Mouse (Mus musculus) midbrain, embryonic 15.5 days (tissue): ENCODE measurements around the gene Rmnd5a. TPM values are rescaled to one million over a fixed set of nuclear protein-coding genes. Genes with fewer than 3 reads are reported as not detected.
A peak's percentile ranks its signal among the peaks of the same experiment; 100 is the strongest.

Experiments used
- ATAC-seq: fragments of 200-750 bp; cut with Nextera tagmentation; replicated peaks from 2 replicates; pipeline ENCODE4 v1.8.0; 2017; ENCODE audit warnings: moderate TSS enrichment
- H3K27ac ChIP-seq: fragments of 300-500 bp; sonication (generic); 2 replicates; pipeline ENCODE4 v1.5.1; 2015; ENCODE audit warnings: mild to moderate bottlenecking, inconsistent platforms
- H3K27me3 ChIP-seq: fragments of 300-500 bp; sonication (generic); replicated peaks from 2 replicates; pipeline ENCODE4 v1.6.1; 2015; ENCODE audit warnings: inconsistent platforms
- H3K36me3 ChIP-seq: fragments of 300-500 bp; sonication (generic); replicated peaks from 2 replicates; pipeline ENCODE4 v1.6.1; 2015; ENCODE audit warnings: inconsistent platforms
- H3K4me1 ChIP-seq: fragments of 300-500 bp; sonication (generic); 2 replicates; pipeline ENCODE4 v1.6.1; 2015; ENCODE audit warnings: inconsistent platforms
- H3K4me2 ChIP-seq: fragments of 300-500 bp; sonication (generic); 2 replicates; pipeline ENCODE4 v1.6.1; 2015; ENCODE audit warnings: inconsistent platforms, mild to moderate bottlenecking, moderate library complexity
- H3K4me3 ChIP-seq: fragments of 300-500 bp; sonication (generic); 2 replicates; pipeline ENCODE4 v1.5.1; 2015; ENCODE audit warnings: mild to moderate bottlenecking, inconsistent platforms
- H3K9ac ChIP-seq: fragments of 300-500 bp; sonication (generic); 2 replicates; pipeline ENCODE4 v1.6.1; 2015; ENCODE audit warnings: mild to moderate bottlenecking, inconsistent platforms
- H3K9me3 ChIP-seq: fragments of 300-500 bp; sonication (generic); 2 replicates; pipeline ENCODE4 v1.6.1; 2016; ENCODE audit warnings: inconsistent platforms
- WGBS: fragments of 180-500 bp; shearing (Covaris S2); methylation state at CpG from one replicate; pipeline ENCODE4 v1.1.7; 2015; ENCODE audit warnings: mixed read lengths; 5-methylcytosine and 5-hydroxymethylcytosine counted together
- polyA plus RNA-seq: library from polyadenylated mRNA; unstranded; fragments of >200 nt; fragmentation: Nextera tagmentation; extraction: Ambion mirVana; gene quantifications from 2 replicates; pipeline ENCODE4 v1.2.1, GENCODE M21; 2015

The Rmnd5a gene
- polyA plus RNA-seq, 1 experiment from 2014 or later = 9.3 TPM

- Histone ChIP-seq H3K4me2 (peak overlapping the region; percentile 65), H3K36me3 (no peaks in the 10 kb centered on the region), H3K27me3 (no peaks in the 10 kb centered on the region), H3K4me3 (peak overlapping the region; percentile 87), H3K27ac (peak overlapping the region; percentile 96), H3K9me3 (no peaks in the 10 kb centered on the region), H3K9ac (peak overlapping the region; percentile 79), H3K4me1 (peaks cover 39% of the 10 kb centered on the region)
- ATAC-seq = peak; percentile 45
- under 1% methylated on average over 62 of the region's 62 CpGs for WGBS
These were observed 776 bp downstream of the Rmnd5a start for GRCm38 (mm10) chr6:71439506-71440216.

- WGBS = 66% methylated on average over 1 of the region's 1 CpGs
- H3K27ac ChIP-seq = no peak overlapping the region
- no peak overlapping the region for H3K4me3 ChIP-seq
- H3K9me3 ChIP-seq = no peaks in the 10 kb centered on the region
- H3K27me3 ChIP-seq = no peaks in the 10 kb centered on the region
- H3K4me2 ChIP-seq = peak overlapping the region; percentile 30; the same call in 1 of the 2 replicates
- H3K9ac ChIP-seq = no peak overlapping the region
- peaks cover 39% of the 10 kb centered on the region for H3K4me1 ChIP-seq
- H3K36me3 ChIP-seq = no peaks in the 10 kb centered on the region
- no peak for ATAC-seq
These were observed 2.4 kb downstream of the Rmnd5a start for GRCm38 (mm10) chr6:71438070-71438469.

- H3K4me3 ChIP-seq = no peak overlapping the region
- no peaks in the 10 kb centered on the region for H3K27me3 ChIP-seq
These were observed 12.3 kb downstream of the Rmnd5a start for GRCm38 (mm10) chr6:71427996-71428725.

GRCm38 (mm10) chr6:71425681-71426080 lies 14.8 kb downstream of the Rmnd5a start:
- H3K4me2 ChIP-seq = no peak overlapping the region
- no peak overlapping the region for H3K4me3 ChIP-seq
- 95% methylated on average over 6 of the region's 6 CpGs for WGBS
- H3K36me3 ChIP-seq = 0 out of 2 replicates have a peak, but pooled peaks cover 6% of the 10 kb centered on the region
- H3K9ac ChIP-seq = no peak overlapping the region
- H3K27ac ChIP-seq = no peak overlapping the region
- H3K4me1 ChIP-seq = no peaks in the 10 kb centered on the region
- no peaks in the 10 kb centered on the region for H3K27me3 ChIP-seq
- H3K9me3 ChIP-seq = no peaks in the 10 kb centered on the region
- no peak for ATAC-seq

More at GRCm38 (mm10) chr6:71427996-71428725, 12.3 kb downstream of the Rmnd5a start:
- H3K36me3 ChIP-seq = 0 out of 2 replicates have a peak, but pooled peaks cover 6% of the 10 kb centered on the region
- H3K4me1 ChIP-seq = no peaks in the 10 kb centered on the region
- no peak overlapping the region for H3K9ac ChIP-seq
- H3K9me3 ChIP-seq = no peaks in the 10 kb centered on the region
- no peak overlapping the region for H3K4me2 ChIP-seq
- WGBS = 93% methylated on average over 4 of the region's 4 CpGs
- no peak overlapping the region for H3K27ac ChIP-seq
- ATAC-seq = no peak

- Histone ChIP-seq H3K4me3 (no peak overlapping the region), H3K27me3 (no peaks in the 10 kb centered on the region), H3K4me1 (no peaks in the 10 kb centered on the region), H3K9me3 (no peaks in the 10 kb centered on the region), H3K27ac (no peak overlapping the region), H3K4me2 (no peak overlapping the region), H3K9ac (no peak overlapping the region), H3K36me3 (0 out of 2 replicates have a peak, but pooled peaks cover 6% of the 10 kb centered on the region)
- ATAC-seq = no peak
- WGBS = 93% methylated on average over 3 of the region's 3 CpGs
These were observed 17.3 kb downstream of the Rmnd5a start for GRCm38 (mm10) chr6:71423116-71423515.

GRCm38 (mm10) chr6:71422162-71422561 lies 18.3 kb downstream of the Rmnd5a start:
- Histone ChIP-seq H3K4me2 (no peak overlapping the region), H3K9me3 (no peaks in the 10 kb centered on the region), H3K4me1 (no peaks in the 10 kb centered on the region), H3K4me3 (no peak overlapping the region), H3K9ac (no peak overlapping the region), H3K36me3 (0 out of 2 replicates have a peak, but pooled peaks cover 5% of the 10 kb centered on the region), H3K27ac (no peak overlapping the region), H3K27me3 (no peaks in the 10 kb centered on the region)
- no peak for ATAC-seq
- WGBS = 74% methylated on average over 3 of the region's 3 CpGs

- H3K27me3 ChIP-seq = no peaks in the 10 kb centered on the region
- H3K27ac ChIP-seq = no peak overlapping the region
- H3K9ac ChIP-seq = no peak overlapping the region
- no peak for ATAC-seq
- no peaks in the 10 kb centered on the region for H3K36me3 ChIP-seq
- no peak overlapping the region for H3K4me2 ChIP-seq
- H3K4me3 ChIP-seq = no peak overlapping the region
- WGBS = 91% methylated on average over 6 of the region's 6 CpGs
- H3K9me3 ChIP-seq = no peaks in the 10 kb centered on the region
- H3K4me1 ChIP-seq = no peaks in the 10 kb centered on the region
These were observed 19.6 kb downstream of the Rmnd5a start for GRCm38 (mm10) chr6:71420848-71421247.

GRCm38 (mm10) chr6:71418874-71419273 lies 21.6 kb downstream of the Rmnd5a start:
- H3K9ac ChIP-seq = no peak overlapping the region
- 93% methylated on average over 3 of the region's 3 CpGs for WGBS
- no peaks in the 10 kb centered on the region for H3K4me1 ChIP-seq
- H3K27me3 ChIP-seq = no peaks in the 10 kb centered on the region
- H3K9me3 ChIP-seq = no peaks in the 10 kb centered on the region
- ATAC-seq = no peak
- H3K4me2 ChIP-seq = no peak overlapping the region
- H3K27ac ChIP-seq = no peak overlapping the region
- H3K36me3 ChIP-seq = no peaks in the 10 kb centered on the region
- no peak overlapping the region for H3K4me3 ChIP-seq

- no peak for ATAC-seq
- no peak overlapping the region for H3K4me3 ChIP-seq
- H3K27ac ChIP-seq = no peak overlapping the region
- 95% methylated on average over 3 of the region's 3 CpGs for WGBS
- no peaks in the 10 kb centered on the region for H3K4me1 ChIP-seq
- H3K9me3 ChIP-seq = no peaks in the 10 kb centered on the region
- 0 out of 2 replicates have a peak, but pooled peaks cover 4% of the 10 kb centered on the region for H3K36me3 ChIP-seq
- no peaks in the 10 kb centered on the region for H3K27me3 ChIP-seq
- no peak overlapping the region for H3K9ac ChIP-seq
- H3K4me2 ChIP-seq = no peak overlapping the region
These were observed 25.0 kb downstream of the Rmnd5a start for GRCm38 (mm10) chr6:71415446-71415845.

- H3K27ac ChIP-seq = no peak overlapping the region
- H3K27me3 ChIP-seq = no peaks in the 10 kb centered on the region
- no peaks in the 10 kb centered on the region for H3K4me1 ChIP-seq
- WGBS = 87% methylated on average over 4 of the region's 4 CpGs
- H3K9ac ChIP-seq = no peak overlapping the region
- no peaks in the 10 kb centered on the region for H3K9me3 ChIP-seq
- H3K36me3 ChIP-seq = 0 out of 2 replicates have a peak, but pooled peaks cover 4% of the 10 kb centered on the region
- no peak overlapping the region for H3K4me2 ChIP-seq
- no peak overlapping the region for H3K4me3 ChIP-seq
- no peak for ATAC-seq
These were observed 25.8 kb downstream of the Rmnd5a start for GRCm38 (mm10) chr6:71414624-71415023.

- Histone ChIP-seq H3K27ac (no peak overlapping the region), H3K27me3 (no peaks in the 10 kb centered on the region)
These were observed 41.4 kb downstream of the Rmnd5a start for GRCm38 (mm10) chr6:71398829-71399609.

GRCm38 (mm10) chr6:71396761-71397160 lies 43.7 kb downstream of the Rmnd5a start:
- H3K9me3 ChIP-seq = no peaks in the 10 kb centered on the region
- H3K36me3 ChIP-seq = peaks cover 5% of the 10 kb centered on the region; the same call in 1 of the 2 replicates
- H3K27me3 ChIP-seq = no peaks in the 10 kb centered on the region
- no peak overlapping the region for H3K4me2 ChIP-seq
- ATAC-seq = no peak
- 92% methylated on average over 6 of the region's 6 CpGs for WGBS
- H3K27ac ChIP-seq = no peak overlapping the region
- no peak overlapping the region for H3K9ac ChIP-seq
- no peak overlapping the region for H3K4me3 ChIP-seq
- 0 out of 2 replicates have a peak, but pooled peaks cover 2% of the 10 kb centered on the region for H3K4me1 ChIP-seq

More at GRCm38 (mm10) chr6:71398829-71399609, 41.4 kb downstream of the Rmnd5a start:
- Histone ChIP-seq H3K9ac (no peak overlapping the region), H3K4me3 (no peak overlapping the region), H3K4me2 (no peak overlapping the region), H3K9me3 (no peaks in the 10 kb centered on the region), H3K4me1 (0 out of 2 replicates have a peak, but pooled peaks cover 2% of the 10 kb centered on the region), H3K36me3 (0 out of 2 replicates have a peak, but pooled peaks cover 5% of the 10 kb centered on the region)
- 81% methylated on average over 4 of the region's 4 CpGs for WGBS
- peak; percentile 82 for ATAC-seq
